Mouse (Mus musculus) liver, embryonic 16.5 days (tissue): ENCODE data around the gene Pcdh19. TPM values are rescaled to one million over a fixed set of nuclear protein-coding genes. Genes with fewer than 3 reads are reported as not detected.

Source experiments
- ATAC-seq: fragments of 200-750 bp; cut with Nextera tagmentation; 2 replicates; pipeline ENCODE4 v1.8.0; 2017; ENCODE audit warnings: low read depth, mild to moderate bottlenecking, moderate number of reproducible peaks, moderate library complexity
- H3K27ac ChIP-seq: fragments of 300-500 bp; sonication (generic); 2 replicates; pipeline ENCODE4 v1.5.1; 2014; ENCODE audit warnings: mild to moderate bottlenecking, low read length
- H3K27me3 ChIP-seq: fragments of 300-500 bp; sonication (generic); 2 replicates; pipeline ENCODE4 v1.6.1; 2014; ENCODE audit warnings: low read depth, low read length, mixed read lengths; ENCODE audit not compliant: control insufficient read depth, insufficient read depth
- H3K36me3 ChIP-seq: fragments of 300-500 bp; sonication (generic); 2 replicates; pipeline ENCODE4 v1.6.1; 2014; ENCODE audit warnings: mild to moderate bottlenecking; ENCODE audit not compliant: control insufficient read depth, insufficient read depth
- H3K4me1 ChIP-seq: fragments of 300-500 bp; sonication (generic); 2 replicates; pipeline ENCODE4 v1.6.1; 2014; ENCODE audit warnings: low read depth, low read length, mixed read lengths; ENCODE audit not compliant: control insufficient read depth
- H3K4me2 ChIP-seq: fragments of 300-500 bp; sonication (generic); 2 replicates; pipeline ENCODE4 v1.6.1; 2014; ENCODE audit warnings: low read depth, low read length, mixed read lengths
- H3K4me3 ChIP-seq: fragments of 300-500 bp; sonication (generic); 2 replicates; pipeline ENCODE4 v1.5.1; 2014; ENCODE audit warnings: low read depth, mild to moderate bottlenecking, low read length
- H3K9ac ChIP-seq: fragments of 300-500 bp; sonication (generic); 2 replicates; pipeline ENCODE4 v1.6.1; 2014; ENCODE audit warnings: low read depth, low read length
- H3K9me3 ChIP-seq: fragments of 300-500 bp; sonication (generic); replicated peaks from 2 replicates; pipeline ENCODE4 v1.6.1; 2016; ENCODE audit warnings: low read length; ENCODE audit not compliant: control insufficient read depth
- WGBS: fragments of 180-500 bp; shearing (Covaris S2); extraction: QIAGEN DNeasy Blood & Tissue Kit; methylation state at CpG from one replicate; pipeline ENCODE4 v1.1.7; 2014; ENCODE audit not compliant: insufficient replicate concordance; 5-methylcytosine and 5-hydroxymethylcytosine counted together
- polyA plus RNA-seq: library from polyadenylated mRNA; unstranded; fragments of >200 nt; fragmentation: Nextera tagmentation; extraction: Ambion mirVana; gene quantifications from 2 replicates; pipeline ENCODE4 v1.2.1, GENCODE M21; 2015

Gene Pcdh19
- polyA plus RNA-seq, 1 experiment from 2014 or later, result 0.33 TPM

GRCm38 (mm10) chrX:133647809-133648208 is 41.0 kb downstream of the Pcdh19 start:
- Histone ChIP-seq H3K9me3 (no peaks in the 10 kb centered on the region), H3K36me3 (no peaks in the 10 kb centered on the region), H3K4me1 (no peaks in the 10 kb centered on the region), H3K27ac (no peak overlapping the region), H3K27me3 (no peaks in the 10 kb centered on the region), H3K9ac (no peak overlapping the region), H3K4me2 (no peak overlapping the region), H3K4me3 (no peak overlapping the region)
- ATAC-seq, result no peak
- WGBS, result 35% methylated on average over 2 of the region's 2 CpGs

GRCm38 (mm10) chrX:133639445-133639844 is 49.3 kb downstream of the Pcdh19 start:
- no peaks in the 10 kb centered on the region for H3K4me1 ChIP-seq

GRCm38 (mm10) chrX:133629538-133629937 is 59.2 kb downstream of the Pcdh19 start:
- no peak overlapping the region for H3K9ac ChIP-seq
- no peaks in the 10 kb centered on the region for H3K27me3 ChIP-seq
- H3K4me1 ChIP-seq, result no peaks in the 10 kb centered on the region
- no peaks in the 10 kb centered on the region for H3K36me3 ChIP-seq
- no peaks in the 10 kb centered on the region for H3K9me3 ChIP-seq
- no peak for ATAC-seq
- 60% methylated on average over 8 of the region's 8 CpGs for WGBS
- no peak overlapping the region for H3K4me3 ChIP-seq
- no peak overlapping the region for H3K27ac ChIP-seq
- H3K4me2 ChIP-seq, result no peak overlapping the region

More at GRCm38 (mm10) chrX:133639445-133639844, 49.3 kb downstream of the Pcdh19 start:
- no peaks in the 10 kb centered on the region for H3K36me3 ChIP-seq
- no peaks in the 10 kb centered on the region for H3K9me3 ChIP-seq
- H3K4me3 ChIP-seq, result no peak overlapping the region
- no peaks in the 10 kb centered on the region for H3K27me3 ChIP-seq
- ATAC-seq, result no peak
- H3K27ac ChIP-seq, result no peak overlapping the region
- no peak overlapping the region for H3K9ac ChIP-seq
- H3K4me2 ChIP-seq, result no peak overlapping the region

- Histone ChIP-seq H3K27ac (no peak overlapping the region), H3K4me2 (no peak overlapping the region), H3K27me3 (no peaks in the 10 kb centered on the region), H3K9ac (no peak overlapping the region), H3K4me3 (no peak overlapping the region), H3K9me3 (no peaks in the 10 kb centered on the region), H3K36me3 (no peaks in the 10 kb centered on the region), H3K4me1 (no peaks in the 10 kb centered on the region)
- ATAC-seq, result no peak
- WGBS, result 17% methylated on average over 1 of the region's 1 CpGs
Measured at GRCm38 (mm10) chrX:133618222-133618621, 70.6 kb downstream of the Pcdh19 start.

- Histone ChIP-seq H3K9ac (no peak overlapping the region), H3K27me3 (no peaks in the 10 kb centered on the region), H3K27ac (no peak overlapping the region), H3K36me3 (no peaks in the 10 kb centered on the region), H3K4me2 (no peak overlapping the region), H3K4me1 (no peaks in the 10 kb centered on the region), H3K9me3 (no peaks in the 10 kb centered on the region), H3K4me3 (no peak overlapping the region)
- no peak for ATAC-seq
- WGBS, result 48% methylated on average over 4 of the region's 4 CpGs
Measured at GRCm38 (mm10) chrX:133605828-133606227, 83.0 kb downstream of the Pcdh19 start.

- no peak overlapping the region for H3K27ac ChIP-seq
- no peak for ATAC-seq
- no peaks in the 10 kb centered on the region for H3K4me1 ChIP-seq
- H3K4me2 ChIP-seq, result no peak overlapping the region
- no peak overlapping the region for H3K4me3 ChIP-seq
- H3K36me3 ChIP-seq, result no peaks in the 10 kb centered on the region
- H3K27me3 ChIP-seq, result no peaks in the 10 kb centered on the region
- 50% methylated on average over 4 of the region's 4 CpGs for WGBS
- no peak overlapping the region for H3K9ac ChIP-seq
- H3K9me3 ChIP-seq, result no peaks in the 10 kb centered on the region
Measured at GRCm38 (mm10) chrX:133604272-133604671, 84.5 kb downstream of the Pcdh19 start.

- H3K4me1 ChIP-seq, result no peaks in the 10 kb centered on the region
- H3K9me3 ChIP-seq, result no peaks in the 10 kb centered on the region
- no peaks in the 10 kb centered on the region for H3K36me3 ChIP-seq
- H3K4me2 ChIP-seq, result no peak overlapping the region
- no peak overlapping the region for H3K9ac ChIP-seq
- ATAC-seq, result no peak
- no peak overlapping the region for H3K27ac ChIP-seq
- 53% methylated on average over 2 of the region's 2 CpGs for WGBS
- no peak overlapping the region for H3K4me3 ChIP-seq
- no peaks in the 10 kb centered on the region for H3K27me3 ChIP-seq
Measured at GRCm38 (mm10) chrX:133602068-133602467, 86.7 kb downstream of the Pcdh19 start.

- no peaks in the 10 kb centered on the region for H3K36me3 ChIP-seq
- H3K9me3 ChIP-seq, result no peaks in the 10 kb centered on the region
- ATAC-seq, result no peak
- H3K27ac ChIP-seq, result no peak overlapping the region
- H3K4me1 ChIP-seq, result no peaks in the 10 kb centered on the region
- H3K9ac ChIP-seq, result no peak overlapping the region
- no peak overlapping the region for H3K4me3 ChIP-seq
- no peaks in the 10 kb centered on the region for H3K27me3 ChIP-seq
- WGBS, result 34% methylated on average over 1 of the region's 1 CpGs
- H3K4me2 ChIP-seq, result no peak overlapping the region
Measured at GRCm38 (mm10) chrX:133601658-133602057, 87.1 kb downstream of the Pcdh19 start.

- Histone ChIP-seq H3K27me3 (no peaks in the 10 kb centered on the region), H3K4me3 (no peak overlapping the region), H3K4me1 (no peaks in the 10 kb centered on the region), H3K9me3 (no peaks in the 10 kb centered on the region), H3K27ac (no peak overlapping the region), H3K36me3 (no peaks in the 10 kb centered on the region), H3K4me2 (no peak overlapping the region), H3K9ac (no peak overlapping the region)
- no peak for ATAC-seq
- WGBS, result 51% methylated on average over 2 of the region's 2 CpGs
Measured at GRCm38 (mm10) chrX:133601195-133601594, 87.6 kb downstream of the Pcdh19 start.
